Mouse (Mus musculus) common myeloid progenitor, adult 5-6 weeks (primary cell): ENCODE measurements around the gene Kctd10. TPM values are rescaled to one million over a fixed set of nuclear protein-coding genes. Genes with fewer than 3 reads are reported as not detected.

Source experiments
- ATAC-seq: replicated peaks from 2 replicates; pipeline ENCODE4 v1.8.0; 2016; ENCODE audit warnings: low read depth, mild to moderate bottlenecking, moderate TSS enrichment, inconsistent platforms; ENCODE audit not compliant: poor library complexity, severe bottlenecking
- total RNA-seq: library from RNA; stranded (forward); fragments of 200-1000, 187-1606 nt; gene quantifications from 2 replicates; pipeline ENCODE4 v1.2.3, GENCODE M21; 2017

Kctd10 gene
- 51.3 and 57.5 TPM in 2 replicates for total RNA-seq

DNA sequence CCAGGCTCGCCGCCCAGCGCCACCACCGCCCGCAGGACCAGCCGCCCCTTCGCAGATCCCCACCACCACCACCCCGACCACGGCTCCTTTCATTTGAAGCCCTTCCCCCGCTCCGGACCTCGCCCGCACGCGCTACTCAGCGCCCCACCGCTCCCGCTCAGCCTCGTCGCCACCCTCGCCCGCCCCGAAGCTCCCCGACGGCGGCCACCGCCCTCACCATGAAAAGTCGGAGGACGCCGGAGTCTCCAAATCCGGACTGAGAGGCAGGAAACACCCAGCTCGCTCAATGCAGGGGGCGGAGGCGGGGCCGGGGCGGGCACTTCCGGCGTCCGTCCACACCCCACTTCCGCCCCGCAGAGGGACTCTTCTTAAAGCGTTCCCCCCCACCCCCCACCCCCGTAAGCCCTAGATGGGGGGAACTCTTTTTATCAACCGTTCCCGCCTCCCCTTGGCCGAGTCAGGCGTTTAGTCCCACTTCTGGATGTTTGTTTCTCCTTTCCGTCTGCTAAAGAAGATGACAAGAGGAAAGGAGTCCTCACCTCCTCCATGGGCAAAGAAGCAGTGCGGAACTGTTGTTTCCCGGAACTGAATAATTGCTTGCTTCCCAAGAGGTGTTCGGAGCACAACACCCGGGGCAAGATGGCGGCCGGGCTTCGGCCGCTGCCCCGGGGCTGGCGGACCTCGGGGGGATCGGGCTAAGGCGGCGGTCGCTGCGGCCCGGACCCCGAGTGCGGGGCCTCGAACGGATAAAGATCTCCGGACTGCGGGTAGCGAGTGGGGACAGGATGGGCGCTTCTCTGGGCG lies at the start of gene Kctd10, which contains the start of gene Ube3b:
TSS of gene Kctd10 (minus strand) at position 300 of the 804 bp plus-strand sequence.
TSS of gene Ube3b (plus strand) at position 399 of the 804 bp plus-strand sequence.
- peak; percentile 67 for ATAC-seq

DNA sequence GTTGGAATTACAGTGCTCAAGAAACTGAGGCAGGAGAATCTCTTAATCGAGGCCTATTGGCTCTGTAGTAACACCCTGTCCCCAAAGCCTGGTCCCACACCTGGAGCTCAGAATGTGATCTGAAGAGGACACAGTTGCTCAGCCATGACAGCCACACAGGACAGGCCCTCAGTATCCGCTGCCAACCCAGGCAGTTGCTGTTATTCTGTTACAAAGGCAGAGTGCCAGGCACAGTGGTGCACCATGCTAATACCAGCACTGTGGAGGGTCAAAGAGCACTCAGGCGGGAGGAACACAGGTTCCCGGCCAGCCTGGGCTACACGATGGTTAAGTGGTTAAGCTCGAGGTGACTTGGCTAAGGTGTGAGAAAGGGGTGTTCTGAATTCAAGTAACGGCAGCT lies 49.5 kb upstream of the Kctd10 start:
- ATAC-seq: no peak

DNA sequence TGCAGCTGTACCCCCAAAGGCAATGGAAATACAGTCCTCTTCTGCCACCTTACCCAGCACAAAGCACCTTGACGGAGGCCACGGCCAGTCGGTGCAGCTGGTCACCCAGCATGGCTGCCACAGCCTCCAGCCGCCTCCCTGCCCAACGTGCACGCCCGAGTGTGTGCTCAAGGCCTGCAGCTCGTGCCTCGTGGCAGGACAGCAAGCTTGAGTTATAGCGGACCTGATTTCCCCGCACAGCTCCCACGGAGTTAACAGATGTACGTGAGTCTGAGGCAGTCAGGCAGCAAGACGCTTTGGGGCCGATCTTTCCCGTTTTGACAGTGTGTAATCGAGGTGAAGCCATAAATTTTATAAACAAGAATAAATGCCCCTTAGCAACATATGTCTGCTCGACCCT lies 48.3 kb upstream of the Kctd10 start:
- no peak for ATAC-seq

DNA sequence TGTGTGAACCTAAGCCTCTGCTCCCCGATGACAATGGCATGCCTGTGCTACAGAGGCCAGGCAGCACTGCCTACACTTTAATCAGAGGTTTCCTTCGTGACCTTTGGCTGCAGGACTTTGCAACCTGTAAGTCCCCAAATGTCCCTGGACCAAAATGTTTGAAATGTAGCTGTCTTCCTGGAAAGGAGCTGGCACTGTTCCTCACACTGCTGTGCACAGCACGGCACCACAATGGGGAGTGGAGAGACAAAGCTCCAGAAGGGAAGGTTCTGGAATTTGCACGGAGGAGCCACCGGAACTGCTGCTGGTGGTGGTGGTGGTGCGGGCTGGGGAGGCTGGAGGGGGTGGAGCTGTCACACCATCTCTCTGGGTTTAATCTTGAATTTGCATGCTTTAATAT lies 46.4 kb upstream of the Kctd10 start:
- no peak for ATAC-seq

DNA sequence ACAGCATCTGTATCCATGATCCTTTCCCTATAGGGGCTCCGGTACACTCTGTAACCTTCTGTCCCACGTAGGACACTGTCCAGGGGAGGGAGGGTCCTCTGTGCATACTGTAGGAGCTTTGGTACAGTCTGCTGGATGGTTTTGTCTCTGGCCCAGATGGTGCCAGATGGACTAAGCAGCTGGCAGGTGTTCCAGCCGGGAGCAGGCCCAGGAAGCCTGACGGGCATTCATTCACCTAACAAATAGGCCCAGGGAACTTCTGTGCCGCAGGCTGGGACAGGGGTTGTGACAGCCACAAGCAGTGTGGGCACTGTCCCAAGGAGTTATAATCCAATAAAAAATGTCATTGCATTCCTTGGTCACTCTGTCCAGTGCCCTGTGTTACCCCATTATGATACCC lies 43.7 kb upstream of the Kctd10 start:
- ATAC-seq: no peak

DNA sequence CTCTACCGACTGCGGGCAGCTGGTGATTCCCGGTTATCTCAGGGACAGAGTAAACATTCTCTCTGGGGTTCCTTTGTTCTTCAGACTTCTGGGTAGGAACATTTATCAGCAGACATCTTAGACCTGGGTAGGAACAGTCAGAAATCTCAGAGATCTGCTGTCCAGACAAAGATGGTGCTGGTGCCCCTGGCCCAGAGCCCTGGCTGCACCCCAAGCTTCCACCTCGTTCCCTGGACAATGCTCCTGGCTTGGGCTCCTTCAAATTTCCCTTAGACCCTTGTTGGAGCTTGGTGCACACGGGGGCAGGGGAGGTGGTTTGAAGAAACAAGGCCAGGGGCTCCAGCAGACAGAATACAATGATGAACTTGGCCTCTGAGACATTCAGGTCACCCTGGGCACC lies 42.3 kb upstream of the Kctd10 start:
- no peak for ATAC-seq

DNA sequence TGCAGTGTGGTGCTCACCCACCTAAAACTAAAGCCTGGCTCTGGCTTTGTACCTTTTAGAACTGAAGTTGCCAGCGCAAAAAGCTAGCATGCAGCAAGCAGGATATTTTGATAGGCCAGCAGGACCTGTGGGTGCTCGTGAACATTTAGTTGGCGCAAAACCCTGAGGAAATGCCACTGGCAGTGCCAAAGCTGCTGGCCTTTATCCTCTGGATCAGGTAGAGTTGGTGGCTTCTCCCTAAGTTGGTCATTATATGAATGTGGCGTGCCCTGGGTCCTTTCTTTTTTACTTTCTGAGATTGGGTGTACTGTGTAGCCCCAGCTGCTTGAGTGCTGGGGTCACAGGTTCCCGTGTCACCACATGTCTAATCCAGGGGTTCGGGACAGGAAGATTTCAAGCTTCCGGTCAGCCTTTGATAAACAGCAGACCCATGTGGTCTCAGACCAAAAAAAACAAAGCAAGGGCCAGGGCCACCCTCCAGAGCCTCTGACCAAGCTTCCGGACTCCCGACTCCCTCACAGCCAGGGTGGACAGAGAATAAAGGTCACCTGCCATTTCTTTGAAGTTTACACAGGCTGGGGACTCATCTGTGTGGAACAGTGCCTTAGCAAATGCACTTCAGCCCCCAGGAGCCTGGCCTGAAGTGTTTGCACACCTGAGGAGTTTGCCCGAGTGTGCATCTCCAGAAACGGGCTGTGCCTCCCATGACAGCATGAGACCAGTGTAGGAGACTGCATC lies 41.4 kb upstream of the Kctd10 start:
- no peak for ATAC-seq

DNA sequence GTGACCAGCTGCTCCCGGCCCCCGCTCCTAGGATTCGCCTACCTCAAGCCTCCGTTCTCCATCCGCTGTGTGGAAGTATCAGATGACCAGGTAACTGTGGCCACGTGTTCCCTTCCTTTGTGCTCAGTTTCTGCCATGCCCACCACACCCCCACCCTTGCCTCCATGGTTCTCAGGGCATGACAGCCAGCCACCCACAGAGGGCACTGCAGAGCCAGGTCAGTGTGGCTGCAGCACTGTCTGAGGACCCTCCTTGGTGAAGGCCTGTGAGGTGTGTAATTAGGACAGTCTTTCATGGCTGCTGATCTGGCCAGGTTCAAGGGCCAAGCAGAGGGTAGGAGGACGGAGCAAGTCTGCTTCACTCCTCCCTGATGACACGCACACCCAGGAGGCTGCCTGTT lies 38.2 kb upstream of the Kctd10 start:
- ATAC-seq: 0 out of 2 replicates have a peak, but pooled peaks have one; percentile 53

DNA sequence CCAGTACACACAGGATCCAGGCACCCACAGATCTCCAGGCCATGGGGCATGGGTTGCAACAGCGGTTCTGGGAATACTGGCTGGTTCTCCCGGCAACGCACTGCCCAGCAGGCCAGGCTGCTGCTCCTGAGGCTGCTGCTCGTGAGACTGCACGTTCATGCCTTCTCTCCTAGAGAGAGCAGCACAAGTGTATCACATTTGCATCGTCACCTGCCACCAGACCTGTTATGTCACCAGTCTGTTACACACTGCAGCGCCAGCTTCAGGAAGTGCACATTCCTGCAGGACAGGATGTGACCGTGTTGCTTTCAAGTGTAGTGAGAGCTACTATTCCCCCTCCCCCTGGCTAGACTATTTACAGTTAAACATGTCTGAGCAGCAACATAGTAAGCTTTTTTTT lies 36.5 kb upstream of the Kctd10 start:
- no peak for ATAC-seq

DNA sequence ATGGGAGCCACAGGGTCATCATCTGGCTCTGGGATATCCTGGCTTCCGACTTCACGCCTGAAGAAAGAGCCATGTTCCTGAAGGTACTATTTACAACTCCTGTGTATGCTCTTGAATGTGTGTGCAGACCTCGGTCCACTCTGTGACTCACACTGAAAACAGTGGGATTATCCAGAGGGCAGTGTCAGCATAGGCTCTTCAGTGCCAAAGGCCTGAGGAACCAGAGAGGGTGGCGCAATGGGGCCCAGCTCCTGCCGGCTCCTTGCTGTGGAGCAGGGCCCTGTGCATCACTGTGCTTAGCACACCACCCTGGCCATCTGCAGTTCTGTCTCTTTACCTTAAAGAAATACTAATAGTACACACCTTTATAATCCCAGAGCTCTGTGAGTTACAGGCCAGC lies 35.3 kb upstream of the Kctd10 start:
- ATAC-seq: no peak

DNA sequence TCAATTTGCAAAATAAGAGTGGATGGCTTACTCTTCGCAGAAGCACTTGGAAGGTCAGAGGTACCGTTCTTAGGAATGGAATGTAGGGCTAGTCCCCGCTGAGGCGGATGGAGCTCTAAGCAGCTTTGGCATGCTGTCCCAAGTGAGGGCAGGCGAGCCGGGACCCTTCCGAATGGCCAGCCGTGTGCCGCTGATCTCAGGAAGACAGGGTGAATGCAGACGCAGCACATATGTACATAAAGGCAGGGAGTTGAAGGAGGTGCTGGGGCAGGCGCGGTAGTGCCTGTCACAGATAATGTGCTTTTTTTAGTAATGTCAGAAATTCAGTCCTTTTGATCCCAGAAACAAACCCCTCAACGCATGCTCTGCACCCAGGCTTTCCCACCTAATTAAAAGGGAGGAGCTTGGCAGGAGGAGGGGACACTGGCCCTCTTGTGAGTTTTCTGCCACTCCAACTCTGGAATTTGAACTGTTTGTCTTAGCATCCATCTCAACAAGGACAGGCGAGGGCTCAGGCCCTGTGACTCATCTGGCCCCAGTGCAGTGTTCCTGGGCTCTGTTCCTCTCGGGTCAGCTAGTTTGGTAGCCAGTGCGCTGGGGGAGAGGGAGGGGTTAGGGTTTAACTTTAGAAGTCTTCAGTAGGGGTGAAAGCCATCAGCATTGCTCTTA lies 32.9 kb upstream of the Kctd10 start:
- no peak for ATAC-seq

DNA sequence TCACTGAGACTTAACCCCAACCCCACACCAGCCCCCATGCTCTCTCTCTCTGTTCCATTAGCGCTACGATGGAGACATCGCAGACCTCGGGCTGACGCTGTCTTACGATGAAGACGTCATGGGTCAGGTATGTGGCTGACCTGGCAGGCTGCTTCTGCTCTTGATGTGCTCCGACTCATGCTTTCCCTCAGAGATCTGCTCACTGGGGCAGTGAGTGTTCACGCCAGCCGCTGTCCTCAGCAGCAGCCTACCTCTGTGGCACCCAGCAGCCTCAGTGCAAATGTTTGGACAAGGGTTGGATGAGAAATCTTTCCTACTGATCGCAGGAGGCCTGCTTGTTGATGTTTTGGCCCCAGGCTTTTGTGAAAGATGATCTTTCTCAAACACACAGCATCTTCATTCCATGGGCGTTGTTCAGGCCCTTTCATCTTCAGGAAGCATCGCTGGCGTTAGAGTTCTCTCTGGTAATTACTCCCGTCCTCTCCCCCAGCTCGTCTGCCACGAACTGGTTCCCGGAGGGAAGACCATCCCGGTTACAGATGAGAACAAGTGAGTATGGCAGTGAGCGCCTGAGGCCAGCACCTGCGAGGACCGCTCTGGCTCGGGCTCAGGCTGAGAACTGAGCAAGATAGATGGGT lies 32.2 kb upstream of the Kctd10 start:
- ATAC-seq: no peak

DNA sequence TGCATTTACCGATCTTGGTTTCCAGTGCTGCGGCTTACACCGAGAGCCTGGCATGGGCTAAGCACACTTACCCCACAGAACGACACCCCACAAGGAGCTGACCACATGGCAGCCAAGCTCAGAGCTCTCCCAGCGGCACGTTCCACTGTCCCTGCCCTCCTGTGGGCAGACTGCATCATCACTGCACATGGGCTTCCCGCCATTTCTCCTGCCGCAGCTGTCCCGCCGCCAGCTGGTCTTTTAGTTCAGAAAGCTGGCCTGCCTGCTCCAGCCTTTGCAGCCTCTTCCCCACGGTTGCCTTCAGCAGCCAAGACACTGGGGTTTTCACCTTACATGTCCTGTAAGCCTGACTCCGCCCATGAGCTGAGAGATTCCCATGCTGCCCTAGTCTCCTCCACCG lies 30.1 kb upstream of the Kctd10 start:
- no peak for ATAC-seq

DNA sequence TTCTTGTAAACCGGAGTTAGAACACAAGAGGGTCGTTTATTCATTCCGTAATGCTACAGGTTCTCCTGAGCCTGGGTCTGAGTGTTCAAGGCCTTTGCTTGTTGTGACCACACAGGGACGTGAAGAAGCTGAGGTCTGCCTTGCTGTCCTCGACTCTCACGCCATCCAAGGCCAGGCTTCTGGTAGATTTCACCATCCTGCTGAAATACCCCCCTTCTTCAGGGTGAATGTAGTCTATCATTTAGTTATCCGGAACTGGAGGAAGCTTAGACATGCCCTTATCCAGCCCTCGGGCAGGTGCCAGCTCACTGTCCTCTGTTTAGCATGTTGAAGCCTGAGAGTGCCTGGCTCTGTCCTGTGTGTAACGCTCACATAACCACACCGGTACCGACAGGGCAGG lies 28.5 kb upstream of the Kctd10 start:
- ATAC-seq: no peak

DNA sequence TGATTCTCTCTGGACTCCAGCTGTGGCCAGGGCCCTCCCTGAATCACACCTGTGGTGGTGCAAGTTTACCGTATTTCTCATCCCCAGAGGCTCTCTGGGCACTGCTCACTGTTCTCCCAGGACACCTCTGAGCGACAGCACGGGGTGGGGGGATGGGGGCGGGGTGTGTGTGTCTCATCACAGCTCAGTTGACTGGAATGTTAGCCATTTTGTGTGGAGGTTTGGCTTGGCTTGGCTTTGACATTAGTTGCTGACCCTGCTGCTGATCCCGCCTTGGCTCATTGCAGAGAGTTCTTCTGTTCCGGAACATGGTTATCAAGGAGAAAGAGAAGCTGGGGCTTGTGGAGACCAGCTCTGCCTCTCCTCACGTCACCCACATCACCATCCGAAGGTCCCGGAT lies 27.5 kb upstream of the Kctd10 start:
- ATAC-seq: no peak

DNA sequence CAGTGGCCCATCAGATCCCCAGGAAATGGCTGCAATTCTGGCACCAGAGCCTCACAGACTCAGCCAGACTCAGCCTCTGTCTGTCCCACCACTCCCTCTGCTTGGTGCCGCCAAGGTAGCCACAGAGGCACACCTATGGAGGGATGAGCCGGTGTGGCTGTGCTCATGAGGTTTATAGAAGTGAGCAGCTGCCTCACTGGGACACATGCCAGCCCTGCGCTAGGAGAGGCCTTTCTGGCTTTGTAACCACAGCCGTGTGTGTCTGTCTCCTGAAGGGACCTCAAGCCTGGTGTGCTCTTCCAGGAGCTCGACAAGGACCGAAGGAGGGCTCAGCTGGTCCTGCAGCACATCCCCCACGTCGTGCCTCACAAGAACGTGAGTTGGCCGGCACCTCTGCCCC lies 27.0 kb upstream of the Kctd10 start:
- ATAC-seq: no peak

DNA sequence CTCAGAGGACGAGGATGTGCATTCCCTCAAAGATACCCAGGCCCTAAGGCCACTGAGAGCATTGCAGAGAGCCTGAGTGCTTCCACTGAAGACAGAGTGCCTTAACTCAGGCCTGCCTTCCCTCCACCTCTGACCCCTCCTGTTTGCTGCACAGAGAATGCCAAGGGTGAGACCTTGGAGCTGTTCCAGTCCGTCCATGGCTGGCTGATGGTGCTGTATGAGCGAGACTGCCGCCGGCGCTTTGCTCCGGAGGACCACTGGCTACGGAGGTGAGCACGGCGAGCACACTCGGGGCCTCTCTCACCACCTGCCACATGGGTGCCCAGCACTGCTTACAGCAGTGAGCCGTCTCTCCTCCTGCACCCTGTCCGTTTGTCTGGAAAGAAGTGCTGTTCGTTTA lies 26.3 kb upstream of the Kctd10 start:
- no peak for ATAC-seq

DNA sequence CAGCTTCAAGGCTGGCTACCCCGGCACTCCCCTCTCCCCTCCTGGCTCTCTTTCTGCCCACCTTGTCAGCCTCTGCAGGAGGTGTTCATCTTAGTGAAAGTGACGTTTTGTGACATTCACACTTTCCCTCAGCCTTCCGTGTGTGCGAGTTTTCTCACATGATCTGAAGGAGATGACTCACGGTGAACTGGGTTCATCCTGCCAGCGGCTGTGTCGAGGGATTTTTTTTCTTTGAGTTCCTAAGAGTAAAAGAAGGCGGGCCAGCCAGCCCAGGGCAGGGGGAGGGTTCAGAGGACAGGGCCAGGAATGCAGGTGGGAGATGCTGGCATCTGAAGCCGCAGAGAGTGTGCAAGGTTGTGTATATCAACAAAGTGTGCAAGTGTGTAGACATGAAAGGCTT lies 12.9 kb upstream of the Kctd10 start:
- no peak for ATAC-seq

DNA sequence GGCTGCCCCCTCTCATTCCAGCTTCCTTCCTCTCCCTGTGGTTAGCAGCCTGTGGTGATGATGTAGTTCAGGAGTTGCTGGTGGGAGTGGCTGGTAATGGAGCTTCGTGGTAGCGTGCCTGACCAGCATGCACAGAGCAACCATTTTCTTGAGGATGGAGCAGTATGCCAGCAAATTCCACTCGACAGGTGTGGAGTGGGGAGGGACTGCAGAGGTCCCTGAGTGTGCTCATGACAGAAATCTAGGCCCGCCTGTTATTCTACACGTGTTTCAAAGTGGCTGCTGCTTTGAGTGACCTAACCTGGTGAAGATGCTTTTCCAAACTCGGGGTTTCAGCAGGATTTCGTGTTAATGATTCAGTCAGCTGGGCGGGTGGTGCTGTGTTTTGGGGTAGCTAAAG lies 4.1 kb upstream of the Kctd10 start:
- no peak for ATAC-seq

DNA sequence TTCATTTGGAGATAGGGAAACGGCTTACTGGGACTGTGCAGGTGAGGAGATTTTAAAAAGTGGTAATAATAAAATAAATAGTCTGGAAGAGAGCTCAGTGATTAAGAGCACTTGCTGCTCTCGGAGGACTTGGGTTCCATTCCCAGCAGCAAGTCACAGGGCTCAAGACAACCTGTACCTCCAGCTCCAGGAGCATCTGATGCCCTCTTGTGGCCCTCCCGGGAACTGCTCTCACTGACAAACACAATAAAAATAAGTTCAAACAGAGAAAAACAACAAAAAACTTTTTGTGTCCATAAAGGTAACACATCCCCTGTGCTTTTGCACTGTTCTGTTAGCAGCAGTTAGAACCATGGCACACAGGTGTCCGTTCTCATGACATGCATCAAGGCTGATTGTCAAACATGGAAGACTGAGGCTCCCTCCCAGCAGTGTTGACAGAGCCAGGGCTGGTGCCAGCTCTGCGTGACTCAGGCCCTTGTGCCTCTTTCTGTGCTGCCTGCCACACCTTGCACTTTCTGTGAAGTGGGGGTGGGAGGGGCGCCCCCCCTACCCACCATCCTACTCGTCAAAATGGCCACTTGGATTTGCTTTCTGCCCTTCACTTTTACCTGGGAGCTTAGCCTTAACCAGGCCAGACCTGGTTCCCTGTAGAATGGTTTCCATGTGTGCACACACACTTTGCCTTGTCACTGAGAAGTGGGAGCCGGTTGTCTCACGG lies 3.0 kb upstream of the Kctd10 start:
- ATAC-seq: no peak
